Mouse (Mus musculus): ENCODE results near the gene 2310033P09Rik. TPM values are rescaled to one million over a fixed set of nuclear protein-coding genes. Genes with fewer than 3 reads are reported as not detected.

2310033P09Rik gene
- total RNA-seq, 2 experiments from 2014 or later = 8.3 to 8.7 TPM

DNA sequence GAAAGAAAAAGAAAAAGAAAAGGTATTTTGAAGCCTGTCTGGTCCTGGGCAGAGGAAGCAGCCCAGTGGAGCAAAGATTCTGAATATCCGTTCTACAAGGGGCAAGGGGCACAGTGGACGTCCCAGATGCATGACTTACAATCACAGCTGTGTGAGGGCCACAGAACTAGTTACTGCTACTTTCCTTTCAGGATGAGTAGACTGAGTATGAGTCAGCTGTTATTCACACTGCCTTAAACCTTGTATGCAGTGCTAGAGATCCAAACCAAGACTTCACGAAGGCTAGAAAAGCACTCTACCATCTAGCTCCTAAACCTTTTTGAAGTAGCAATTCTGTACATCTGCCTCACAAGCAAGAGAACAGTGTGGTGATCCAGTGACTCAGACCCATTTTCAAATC lies 18.1 kb downstream of the 2310033P09Rik start:
- intact Hi-C loops (cut with DNase I) = loop anchor here (5.0 kb wide), 1 partner anchor 64 kb away; the partner anchor contains the start of gene Iba57
- DNase-seq (ENCODE audit: low spot score) = no peak

DNA sequence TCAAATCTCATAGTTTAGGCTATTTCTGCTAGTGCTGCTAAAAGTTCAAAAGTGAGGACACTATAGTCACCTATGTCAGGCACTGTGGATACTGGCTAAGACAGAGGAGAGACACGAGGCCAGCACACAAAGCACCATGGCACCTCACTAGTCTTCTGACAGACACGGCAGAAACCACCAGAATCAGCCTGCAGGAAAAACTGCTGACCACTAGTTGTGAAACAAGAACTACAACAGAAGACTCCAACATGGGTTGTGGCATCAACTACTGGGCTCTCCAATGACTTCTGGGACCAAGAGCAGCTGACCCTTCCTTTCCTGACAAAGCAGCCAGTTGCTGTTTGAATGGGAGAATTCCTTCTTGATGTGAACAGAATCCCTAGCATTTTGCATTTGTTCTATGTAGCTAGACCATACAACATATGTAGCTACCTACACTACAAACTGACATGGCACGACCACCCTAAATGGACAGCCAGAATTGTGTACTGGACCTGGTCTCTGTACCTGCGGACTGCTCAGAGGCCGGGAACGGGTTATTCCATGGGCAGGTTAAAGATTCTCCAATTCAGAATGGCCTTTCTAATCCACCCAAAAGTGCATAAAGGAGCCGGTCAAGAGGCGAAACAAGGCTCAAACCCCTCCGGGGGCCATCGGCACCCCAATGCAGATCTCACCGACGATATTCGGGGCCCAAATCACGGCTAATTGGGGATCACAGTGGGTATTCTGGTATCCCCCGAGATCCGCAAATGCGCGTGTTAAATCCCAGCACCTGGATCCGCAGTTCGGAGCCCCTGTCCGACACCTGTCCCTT lies 18.9 kb downstream of the 2310033P09Rik start:
- intact Hi-C loops (cut with DNase I) = loop anchor here (5.0 kb wide), 1 partner anchor 65 kb away; the partner anchor contains the start of gene Iba57
- no peak for DNase-seq (ENCODE audit: low spot score)

DNA sequence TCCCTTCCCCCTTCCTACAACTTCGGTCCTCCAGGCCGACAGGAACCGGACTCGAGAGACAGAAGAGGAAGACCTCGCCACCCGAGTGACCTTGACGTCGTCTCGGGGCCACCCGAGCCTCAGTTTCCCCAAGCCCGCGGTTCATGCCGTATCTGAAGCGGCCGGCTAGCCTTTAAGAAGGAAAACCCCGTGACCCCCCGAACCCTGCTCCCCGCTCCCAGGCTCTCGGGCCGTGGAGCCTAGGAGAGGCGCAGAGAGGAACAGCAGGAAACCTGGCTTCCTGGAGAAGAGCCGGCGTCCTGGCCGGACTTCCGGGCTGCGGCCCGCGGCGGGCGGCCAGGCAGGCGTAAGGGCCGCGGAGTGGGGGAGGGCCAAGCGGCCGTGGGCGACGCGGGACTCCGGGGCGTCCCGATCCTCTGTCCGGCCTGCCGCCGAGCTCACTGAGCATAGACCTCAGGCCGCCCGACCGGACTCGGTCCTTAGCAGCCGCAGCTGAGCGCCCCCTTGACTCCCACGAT lies 19.5 kb downstream of the 2310033P09Rik start:
- no peak for DNase-seq (ENCODE audit: low spot score)

DNA sequence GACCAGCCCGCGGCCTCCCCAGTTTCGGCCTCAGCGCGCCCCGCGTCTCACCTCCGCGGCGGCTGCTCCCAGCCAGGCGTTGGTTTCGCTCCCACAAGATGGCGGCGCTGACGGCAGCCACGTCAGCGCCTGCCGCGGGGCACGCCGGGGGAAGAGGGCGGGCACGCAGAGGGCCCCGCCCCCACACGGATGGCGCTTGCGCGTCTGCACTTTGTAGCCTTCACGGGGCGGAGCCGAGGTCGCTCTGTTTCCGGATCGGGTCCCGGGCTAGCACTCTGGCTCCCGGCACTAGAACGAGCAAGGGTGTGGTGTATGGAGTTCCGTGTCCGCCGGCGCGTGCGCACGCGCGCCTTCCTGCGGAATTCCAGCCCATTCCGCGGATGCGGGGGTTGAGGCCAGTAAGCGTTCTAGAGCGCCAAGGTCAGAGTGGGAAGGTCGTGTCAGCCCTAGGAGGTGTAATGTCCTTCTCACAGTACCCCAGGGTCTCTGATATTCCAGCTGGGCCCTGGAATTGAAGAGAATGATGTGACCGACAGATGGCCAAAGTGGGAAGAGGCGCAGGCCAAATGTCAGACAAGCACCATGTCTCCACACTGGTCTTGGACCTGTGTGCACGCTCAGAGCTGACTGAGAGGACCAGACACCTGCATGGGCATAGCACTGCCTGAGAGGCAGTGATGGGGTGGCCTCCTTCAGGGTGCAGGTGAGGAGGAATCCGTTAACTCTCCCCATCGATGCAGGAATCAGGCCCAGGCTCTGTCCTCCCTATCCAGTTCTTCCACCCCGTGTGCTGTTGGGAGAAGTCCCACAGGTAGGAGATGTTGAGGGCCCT lies 20.2 kb downstream of the 2310033P09Rik start, which contains the start of gene Arf1:
Gene Arf1 (minus strand): TSS at position 149 of the 832 bp plus-strand sequence.
- intact Hi-C loops (cut with DNase I) = loop anchor here (5.0 kb wide), 1 partner anchor 66 kb away; the partner anchor contains the start of gene Iba57
- DNase-seq (ENCODE audit: low spot score) = peak; percentile 93

More for the DNA sequence above, 19.5 kb downstream of the 2310033P09Rik start:
- intact Hi-C loops (cut with DNase I) = loop anchor here (5.0 kb wide), 1 partner anchor 65 kb away; the partner anchor contains the start of gene Iba57

DNA sequence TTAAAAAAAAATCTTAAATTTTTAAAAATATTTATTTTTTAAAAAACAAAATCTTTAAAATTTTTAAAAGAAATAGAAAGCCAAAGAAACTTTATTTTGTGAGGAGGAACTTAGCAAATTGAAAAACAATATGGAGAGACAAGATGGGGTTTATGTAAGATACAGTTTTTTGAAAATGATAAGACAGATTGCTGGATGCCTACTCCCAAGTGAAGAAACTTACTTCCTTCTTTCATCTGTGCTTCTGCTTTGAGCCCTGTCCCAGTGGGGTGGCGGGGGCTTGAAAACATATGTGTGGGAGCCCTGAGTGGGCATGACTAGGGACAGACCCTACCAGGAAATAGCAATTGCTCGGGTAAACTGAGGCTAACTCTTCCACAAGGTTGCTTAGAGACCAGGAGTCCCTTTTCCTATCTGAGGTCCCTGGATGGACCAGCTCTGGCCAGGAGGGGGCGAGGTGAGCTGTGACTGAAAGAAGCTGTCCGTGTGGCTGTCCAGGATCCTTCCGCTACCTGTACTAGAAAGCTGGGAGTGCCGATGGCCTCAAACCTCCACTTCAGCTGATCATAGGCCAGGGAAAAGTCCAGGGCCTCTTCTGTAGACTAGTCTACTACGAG lies 22.1 kb downstream of the 2310033P09Rik start:
- DNase-seq (ENCODE audit: low spot score) = no peak
- intact Hi-C loops (cut with DNase I) = no loop called here

DNA sequence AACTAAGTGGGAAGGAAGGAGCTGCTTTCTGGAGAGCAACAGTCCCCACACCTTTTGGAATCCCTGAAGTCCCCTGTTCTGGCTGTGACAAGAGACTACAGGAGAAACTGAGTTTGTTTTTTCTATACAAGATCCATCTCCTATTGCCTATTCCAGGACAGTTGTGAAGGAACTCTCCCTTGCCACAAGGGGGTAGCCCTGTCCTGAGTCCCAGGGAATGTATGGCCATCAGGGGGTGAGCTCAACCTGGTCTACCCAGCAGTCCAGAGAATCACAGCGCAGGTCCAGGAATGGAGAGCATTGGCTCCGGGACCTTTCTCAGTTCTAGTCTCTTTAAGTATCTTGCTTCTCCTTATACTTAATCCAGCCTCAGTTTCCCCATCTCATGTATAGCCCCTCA lies 24.7 kb downstream of the 2310033P09Rik start:
- intact Hi-C loops (cut with DNase I) = no loop called here
- no peak for DNase-seq (ENCODE audit: low spot score)

DNA sequence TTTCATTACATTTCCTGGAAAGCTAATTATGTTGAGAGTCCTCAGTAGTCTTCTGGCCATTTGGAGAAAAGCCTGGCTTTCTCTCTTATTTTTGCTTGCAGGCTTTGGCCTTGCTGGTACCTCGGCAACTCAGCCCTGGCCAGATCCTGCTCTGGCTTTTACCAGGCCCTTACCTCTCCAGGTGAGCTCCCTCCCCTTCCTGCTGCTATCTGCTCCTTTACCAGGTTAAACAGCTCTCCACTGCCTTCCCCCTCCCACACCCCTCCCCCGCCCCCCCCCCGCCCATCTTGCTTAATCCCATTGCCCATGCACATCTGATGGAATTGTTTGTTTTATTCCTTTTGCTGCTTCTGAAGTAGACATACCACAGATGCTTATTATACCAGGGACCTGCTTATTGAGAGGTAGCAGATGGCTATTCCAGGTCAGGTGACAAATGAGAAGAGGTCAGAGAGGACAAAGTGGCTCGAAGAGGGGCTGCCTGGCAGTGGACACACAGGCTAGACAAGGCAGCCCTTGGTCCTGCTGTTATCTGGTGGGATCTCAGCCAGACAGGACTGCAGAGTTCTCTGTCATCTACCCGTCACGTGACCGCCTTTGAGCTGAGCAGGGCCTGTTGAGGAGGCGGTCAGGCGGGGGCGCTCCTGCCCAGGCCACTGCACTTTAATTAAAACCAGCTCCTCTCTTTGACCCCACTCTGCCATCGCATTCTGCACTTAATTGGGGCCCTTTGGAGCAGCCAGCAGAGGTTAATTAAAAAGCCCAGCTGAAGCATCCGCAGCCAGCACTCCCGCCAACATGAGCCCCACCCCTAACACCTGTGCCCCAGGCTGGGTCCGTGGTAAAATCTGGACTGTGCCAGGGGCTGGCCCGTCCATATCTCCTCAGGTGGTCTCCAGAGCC lies 30.7 kb downstream of the 2310033P09Rik start:
- intact Hi-C loops (cut with DNase I) = loop anchor here (5.0 kb wide), 1 partner anchor 244 kb away; no protein-coding TSS in a partner anchor
- peak; percentile 8 for DNase-seq (ENCODE audit: low spot score)

DNA sequence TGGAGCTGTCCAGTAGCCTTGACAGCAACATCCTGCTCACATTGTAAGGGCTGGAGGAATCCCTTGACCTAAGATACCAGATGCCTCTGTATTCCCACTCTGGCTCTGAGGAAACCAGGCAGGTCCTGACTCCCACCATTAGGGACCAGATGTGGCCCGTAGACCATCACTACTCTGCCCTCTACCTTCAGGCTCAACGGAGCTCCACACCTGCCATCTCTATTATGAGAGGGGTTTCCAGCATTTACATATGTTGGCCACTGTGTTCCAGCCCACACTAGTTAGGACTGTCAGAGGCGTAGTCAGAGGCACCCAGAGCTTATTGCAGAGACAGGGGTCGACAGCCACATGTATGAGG lies 31.3 kb downstream of the 2310033P09Rik start:
- DNase-seq (ENCODE audit: low spot score) = no peak
- intact Hi-C loops (cut with DNase I) = loop anchor here (5.0 kb wide), 1 partner anchor 243 kb away; no protein-coding TSS in a partner anchor

DNA sequence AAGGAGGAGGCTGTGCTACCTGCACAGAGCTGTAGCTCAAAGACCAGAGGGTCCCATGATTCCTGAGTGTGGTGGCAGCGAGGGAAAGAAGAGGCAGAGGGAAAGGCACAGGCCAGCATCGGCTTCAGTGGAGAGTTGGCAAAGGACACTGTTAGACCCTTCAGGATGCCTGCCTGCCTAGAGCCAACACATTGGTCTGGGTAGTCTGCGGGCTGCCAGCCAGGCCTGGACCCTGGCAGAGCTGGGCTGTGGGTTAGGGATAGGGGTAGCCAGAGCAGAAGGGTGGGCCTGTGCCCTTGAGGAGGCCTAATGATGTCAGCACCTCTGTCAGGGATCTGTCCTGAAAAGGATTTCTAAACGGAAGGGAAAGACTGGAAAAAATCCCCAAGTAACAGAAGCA lies 31.7 kb downstream of the 2310033P09Rik start:
- intact Hi-C loops (cut with DNase I) = loop anchor here (5.0 kb wide), 1 partner anchor 243 kb away; no protein-coding TSS in a partner anchor
- no peak for DNase-seq (ENCODE audit: low spot score)

DNA sequence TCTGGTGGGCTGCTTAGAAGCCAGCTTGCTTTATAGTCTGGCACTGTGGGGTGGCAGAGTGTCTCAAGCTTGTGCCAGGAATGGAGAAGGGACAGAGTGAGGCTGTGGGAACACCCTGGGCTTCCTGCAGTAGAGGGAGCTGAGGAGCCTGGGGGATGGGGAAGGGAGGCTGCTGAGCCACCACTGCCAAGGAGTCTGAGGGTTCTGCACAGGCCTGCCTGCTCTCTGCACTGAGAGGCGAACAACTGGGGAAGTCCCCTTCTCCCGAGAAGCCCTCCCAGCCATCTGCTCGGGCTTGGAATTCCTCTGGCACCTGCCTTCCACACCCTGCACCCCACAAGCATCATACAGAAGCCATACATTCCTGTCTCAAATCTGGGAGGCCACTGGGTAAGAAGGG lies 33.7 kb downstream of the 2310033P09Rik start:
- no peak for DNase-seq (ENCODE audit: low spot score)
- intact Hi-C loops (cut with DNase I) = no loop called here

DNA sequence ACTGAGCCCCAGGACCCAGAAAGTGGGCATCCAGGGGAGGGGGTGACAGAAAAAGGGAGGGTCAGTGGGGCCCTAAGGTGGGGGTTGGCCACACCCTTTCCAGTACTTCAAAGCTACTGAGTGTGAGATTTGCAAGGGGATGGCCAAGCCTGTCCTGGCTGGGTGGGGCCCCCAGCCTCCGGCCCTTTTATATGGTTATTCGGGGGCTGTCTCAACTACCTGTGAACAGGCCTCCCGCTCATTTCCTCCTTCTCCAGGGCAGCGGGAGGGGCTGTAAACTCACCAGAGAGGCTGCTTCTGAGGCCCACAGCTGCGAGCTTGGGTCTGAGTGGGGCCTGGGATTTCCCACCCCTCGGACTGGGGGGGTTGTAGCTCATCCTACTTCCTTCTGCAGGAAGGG lies 35.7 kb downstream of the 2310033P09Rik start:
- intact Hi-C loops (cut with DNase I) = no loop called here
- DNase-seq (ENCODE audit: low spot score) = no peak

DNA sequence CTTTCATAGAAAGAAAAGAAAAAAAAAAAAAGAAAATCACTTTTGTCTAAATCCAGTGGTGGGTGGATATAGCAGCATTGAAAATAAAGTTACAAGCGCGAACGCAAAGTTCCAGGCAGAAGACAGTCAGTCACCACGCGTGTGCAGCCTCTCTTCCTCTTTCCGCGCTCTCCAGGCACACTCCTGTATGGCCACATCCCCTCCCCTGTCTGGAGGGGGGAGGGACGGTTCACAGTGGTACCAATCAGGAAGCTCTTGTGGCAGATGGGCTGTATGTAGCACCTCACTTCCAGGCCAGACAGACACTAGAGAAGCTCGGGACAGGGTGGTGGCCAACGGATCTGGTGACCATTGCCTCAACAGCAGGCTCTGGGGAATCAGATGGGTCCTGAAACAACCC lies 40.0 kb downstream of the 2310033P09Rik start:
- intact Hi-C loops (cut with DNase I) = no loop called here
- DNase-seq (ENCODE audit: low spot score) = no peak

DNA sequence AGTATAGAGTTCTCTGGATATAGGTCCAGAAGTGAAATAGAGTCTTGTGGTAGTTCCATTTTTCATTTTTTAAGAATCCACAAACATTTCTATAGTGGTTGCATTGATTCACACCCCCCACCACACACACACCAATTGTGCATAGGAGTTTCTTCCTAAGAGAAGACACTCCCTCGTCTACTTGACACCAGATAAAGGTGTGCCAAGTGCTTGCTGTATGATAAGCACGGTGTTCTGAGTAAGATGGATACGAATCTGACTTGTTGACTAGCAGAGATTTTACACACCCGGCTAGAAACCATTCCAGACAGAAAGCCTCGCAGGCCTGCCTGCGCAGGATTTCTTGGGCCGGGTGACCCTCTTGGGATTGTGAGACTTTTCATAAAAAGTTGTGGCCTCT lies 51.5 kb downstream of the 2310033P09Rik start:
- intact Hi-C loops (cut with DNase I) = no loop called here

More for the DNA sequence above, 51.5 kb downstream of the 2310033P09Rik start:
- DNase-seq (ENCODE audit: low spot score) = no peak

Other genes starting within 250 kb of the 2310033P09Rik start
- gene Trim11, start 230.2 kb upstream of the 2310033P09Rik start, total RNA-seq (2021) = 10 to 100 TPM; 14.8 to 15.5 TPM
- gene Obscn, start 71.9 kb upstream of the 2310033P09Rik start, total RNA-seq (2021) = 100 to 1,000 TPM; 626 to 647 TPM
- gene Iba57, start 44.6 kb upstream of the 2310033P09Rik start, total RNA-seq (2021) = 10 to 100 TPM; 15.1 to 16.1 TPM
- gene Gjc2, start 25.1 kb upstream of the 2310033P09Rik start, total RNA-seq (2021) = 1 to 10 TPM in 1 of 2 experiments, under 1 TPM in 1; 0.98 to 1.5 TPM
- gene Guk1, start 16.1 kb upstream of the 2310033P09Rik start, total RNA-seq (2021) = 10 to 100 TPM; 85.4 to 92.6 TPM
- 100 to 1,000 TPM; 118 to 122 TPM for gene Mrpl55, start 5.8 kb upstream of the 2310033P09Rik start, total RNA-seq (2021)
- 100 to 1,000 TPM; 252 to 265 TPM for gene Arf1, start 19.9 kb downstream of the 2310033P09Rik start, total RNA-seq (2021)
- gene Wnt3a, start 82.4 kb downstream of the 2310033P09Rik start, total RNA-seq (2021) = not detected
- 1 to 10 TPM; 5.6 to 6.6 TPM for gene Wnt9a, start 98.6 kb downstream of the 2310033P09Rik start, total RNA-seq (2021)
- not detected for gene Prss38, start 167.3 kb downstream of the 2310033P09Rik start, total RNA-seq (2021)
- 10 to 100 TPM; 11.9 to 13.0 TPM for gene Jmjd4, start 241.7 kb downstream of the 2310033P09Rik start, total RNA-seq (2021)
- gene Snap47, start 242.9 kb downstream of the 2310033P09Rik start, total RNA-seq (2021) = 10 to 100 TPM; 35.4 to 37.0 TPM